Mouse (Mus musculus) liver, postnatal 0 days (tissue): Measurements from ENCODE around the gene Yipf7.

ENCODE experiments used
- CTCF ChIP-seq: sonication (generic); IDR thresholded peaks from 2 replicates; pipeline ENCODE4 v1.5.1; 2016; ENCODE audit warnings: antibody characterized with exemption, low read depth
- EP300 ChIP-seq: IDR thresholded peaks from 2 replicates; pipeline ENCODE4 v1.6.1; 2016; ENCODE audit warnings: antibody characterized with exemption, low read depth, mild to moderate bottlenecking

DNA sequence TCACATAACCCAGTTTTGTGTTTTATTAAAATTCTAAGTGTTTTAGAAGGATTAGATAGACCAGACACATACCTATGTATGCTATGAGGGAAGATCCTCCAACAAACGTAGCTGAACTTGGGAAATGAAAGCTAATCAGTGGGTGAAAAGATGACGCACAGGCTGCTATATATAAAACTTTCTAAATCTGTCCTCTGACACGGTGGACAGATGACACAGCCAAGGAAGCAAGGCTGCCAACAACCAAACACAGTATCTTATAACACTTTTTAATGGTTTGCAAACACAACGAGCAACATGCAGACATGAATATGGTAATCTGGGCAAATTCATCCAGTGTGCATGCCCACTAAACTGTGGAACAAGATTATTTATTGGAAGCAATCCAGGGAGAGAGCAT, at the start of gene Yipf7:
- TF ChIP-seq CTCF (no peak), EP300 (no peak)
